Mouse (Mus musculus): ENCODE measurements at regions not wholly inside any gene's neighbourhood (a gene's known extent, or its start where the extent isn't known, plus 50 kb on each side); places are given as distances from the start of the nearest gene placed in this dataset.

GRCm38 (mm10) chr8:49631286-49631685, 787.5 kb upstream of the Tenm3 start:
- H3K36me3 ChIP-seq = no peaks in the 10 kb centered on the region
- no peaks in the 10 kb centered on the region for H3K9me3 ChIP-seq (replicated peaks)
- no peak for DNase-seq (ENCODE audit: low spot score)
- WGBS = 81% methylated on average over 6 of the region's 6 CpGs
- H3K4me1 ChIP-seq = no peaks in the 10 kb centered on the region
- no peak overlapping the region for H3K4me3 ChIP-seq
- no peak overlapping the region for H3K27ac ChIP-seq
- no peaks in the 10 kb centered on the region for H3K27me3 ChIP-seq (ENCODE audit: low read depth, poor library complexity, severe bottlenecking)

- Histone ChIP-seq H3K9me3 (replicated peaks) (no peaks in the 10 kb centered on the region), H3K4me1 (no peaks in the 10 kb centered on the region), H3K36me3 (no peaks in the 10 kb centered on the region), H3K27me3 (ENCODE audit: low read depth, poor library complexity, severe bottlenecking) (no peaks in the 10 kb centered on the region), H3K27ac (no peak overlapping the region), H3K4me3 (no peak overlapping the region)
- WGBS = 38% methylated on average over 10 of the region's 10 CpGs
- no peak for DNase-seq (ENCODE audit: low spot score)
These were observed 784.3 kb upstream of the Tenm3 start for GRCm38 (mm10) chr8:49627966-49628495.

DNA sequence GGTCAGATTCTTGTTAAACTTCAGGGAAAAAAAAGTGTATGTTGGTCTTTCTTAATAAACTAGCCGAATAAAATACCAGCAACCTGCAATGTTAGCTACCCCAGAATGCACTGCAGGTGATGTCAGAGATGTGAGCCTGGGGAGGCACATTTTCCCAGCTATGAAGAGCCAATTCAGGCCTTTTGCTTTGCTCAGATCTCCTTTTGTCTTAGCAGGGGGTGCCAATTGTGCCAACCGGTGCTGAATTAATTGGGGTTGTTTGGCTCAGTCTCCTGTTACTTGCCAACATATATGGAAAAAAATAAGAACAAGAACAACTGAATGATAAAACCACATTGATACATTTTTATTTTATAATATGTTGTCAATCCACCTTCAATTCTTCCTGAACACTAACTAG, 751.8 kb upstream of the Tenm3 start:
- DNase-seq (ENCODE audit: low spot score) = no peak
- Histone ChIP-seq H3K4me1 (no peaks in the 10 kb centered on the region), H3K4me3 (no peak overlapping the region), H3K27ac (no peak overlapping the region), H3K27me3 (ENCODE audit: low read depth, poor library complexity, severe bottlenecking) (no peaks in the 10 kb centered on the region), H3K9me3 (replicated peaks) (no peaks in the 10 kb centered on the region), H3K36me3 (no peaks in the 10 kb centered on the region)
- WGBS = 59% methylated on average over 2 of the region's 2 CpGs

DNA sequence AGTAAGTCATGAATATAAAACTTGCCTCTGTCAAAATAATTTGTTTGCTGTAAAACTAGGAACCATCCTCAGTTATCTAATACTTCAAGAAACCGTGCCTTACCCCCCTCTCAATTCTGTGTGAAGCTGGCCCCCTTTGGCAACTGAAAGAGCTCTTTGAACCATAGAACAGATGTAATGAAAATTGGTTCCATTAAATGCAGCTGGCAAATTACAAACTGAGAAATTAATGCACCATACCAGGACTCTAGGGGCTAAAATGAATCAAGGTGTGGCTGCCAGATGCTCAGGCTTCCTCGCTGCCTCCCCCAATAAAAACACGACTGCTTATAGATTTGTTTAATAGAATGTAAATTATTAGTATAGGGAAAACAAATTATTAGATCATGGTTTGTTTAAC, 723.7 kb upstream of the Tenm3 start:
- no peaks in the 10 kb centered on the region for H3K36me3 ChIP-seq
- peaks cover 8% of the 10 kb centered on the region; the same call in 1 of the 2 replicates for H3K4me1 ChIP-seq
- no peak for DNase-seq (ENCODE audit: low spot score)
- H3K27ac ChIP-seq = no peak overlapping the region
- WGBS = 50% methylated on average over 3 of the region's 3 CpGs
- H3K27me3 ChIP-seq (ENCODE audit: low read depth, poor library complexity, severe bottlenecking) = no peaks in the 10 kb centered on the region
- H3K9me3 ChIP-seq (replicated peaks) = no peaks in the 10 kb centered on the region
- H3K4me3 ChIP-seq = no peak overlapping the region

DNA sequence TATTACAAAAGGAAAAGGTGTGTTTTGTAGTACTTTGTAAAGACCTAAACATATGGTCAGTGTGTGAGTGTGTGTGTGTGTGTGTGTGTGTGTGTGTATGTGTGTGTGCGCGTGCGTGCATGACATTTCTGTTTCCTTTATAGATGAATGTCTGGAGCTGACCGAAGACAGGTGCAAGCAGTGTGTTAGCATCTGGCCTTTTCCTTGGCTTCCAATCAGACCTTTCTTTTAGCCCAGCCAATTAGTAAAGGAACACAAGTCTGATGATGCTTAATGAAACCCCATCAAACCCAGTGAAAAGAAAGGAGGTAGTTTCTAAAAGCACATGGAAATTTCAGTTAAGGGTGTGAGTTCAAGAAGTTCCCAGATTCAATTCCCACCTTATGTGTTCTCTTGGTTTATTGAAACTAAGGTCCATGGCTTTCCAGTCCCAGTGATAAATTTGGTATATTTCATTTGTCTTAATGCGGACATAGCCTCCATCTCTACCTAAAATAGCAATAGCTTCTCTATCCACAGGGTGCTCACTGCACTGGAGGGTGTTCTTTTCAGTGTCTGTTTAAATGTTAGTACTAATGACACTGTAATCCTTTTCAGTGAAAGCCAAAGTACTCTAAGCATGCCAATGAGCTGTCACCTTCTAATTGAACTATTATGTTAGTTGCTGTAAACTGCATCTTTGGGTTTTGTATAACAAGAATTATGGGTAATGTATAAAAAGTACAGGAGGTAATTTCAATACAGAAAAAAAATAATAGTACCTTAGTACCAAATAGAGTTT, 719.9 kb upstream of the Tenm3 start:
- no peak overlapping the region for H3K27ac ChIP-seq
- H3K4me3 ChIP-seq = no peak overlapping the region
- no peaks in the 10 kb centered on the region for H3K9me3 ChIP-seq (replicated peaks)
- H3K4me1 ChIP-seq = peaks cover 8% of the 10 kb centered on the region; the same call in 1 of the 2 replicates
- no peak for DNase-seq (ENCODE audit: low spot score)
- H3K27me3 ChIP-seq (ENCODE audit: low read depth, poor library complexity, severe bottlenecking) = no peaks in the 10 kb centered on the region
- 94% methylated on average over 5 of the region's 5 CpGs for WGBS
- no peaks in the 10 kb centered on the region for H3K36me3 ChIP-seq

DNA sequence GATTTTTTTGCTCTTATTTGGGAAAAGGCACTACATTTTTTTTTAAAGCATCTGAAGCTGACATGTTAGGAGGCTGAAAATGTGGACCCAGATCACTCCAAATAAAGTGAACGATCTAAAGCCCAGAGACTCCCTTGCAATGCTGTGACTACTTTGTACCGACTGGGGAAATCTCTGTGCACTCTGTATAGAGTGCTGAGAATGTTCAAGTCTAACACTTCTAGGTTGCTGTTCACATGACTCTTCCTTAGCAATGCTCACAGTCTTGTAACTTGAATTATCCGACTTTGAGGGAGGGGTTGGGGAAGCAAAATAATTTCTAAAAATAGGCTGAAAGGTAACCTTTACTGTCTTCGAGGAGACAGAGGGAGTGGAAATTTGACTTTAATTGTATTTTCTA, 719.2 kb upstream of the Tenm3 start:
- Histone ChIP-seq H3K9me3 (replicated peaks) (no peaks in the 10 kb centered on the region), H3K27me3 (ENCODE audit: low read depth, poor library complexity, severe bottlenecking) (no peaks in the 10 kb centered on the region), H3K4me1 (peaks cover 8% of the 10 kb centered on the region; the same call in 1 of the 2 replicates), H3K36me3 (no peaks in the 10 kb centered on the region), H3K27ac (no peak overlapping the region), H3K4me3 (no peak overlapping the region)
- WGBS = 91% methylated on average over 4 of the region's 4 CpGs
- no peak for DNase-seq (ENCODE audit: low spot score)

- DNase-seq (ENCODE audit: low spot score) = no peak
- Histone ChIP-seq H3K4me3 (no peak overlapping the region), H3K4me1 (no peaks in the 10 kb centered on the region), H3K36me3 (no peaks in the 10 kb centered on the region), H3K27ac (no peak overlapping the region), H3K9me3 (replicated peaks) (no peaks in the 10 kb centered on the region), H3K27me3 (ENCODE audit: low read depth, poor library complexity, severe bottlenecking) (no peaks in the 10 kb centered on the region)
- 88% methylated on average over 7 of the region's 7 CpGs for WGBS
These were observed 712.1 kb upstream of the Tenm3 start for GRCm38 (mm10) chr8:49555724-49556457.

- 93% methylated on average over 3 of the region's 3 CpGs for WGBS
- H3K27me3 ChIP-seq (ENCODE audit: low read depth, poor library complexity, severe bottlenecking) = no peaks in the 10 kb centered on the region
- no peak for DNase-seq (ENCODE audit: low spot score)
- peaks cover 5% of the 10 kb centered on the region for H3K4me1 ChIP-seq
- no peaks in the 10 kb centered on the region for H3K36me3 ChIP-seq
- H3K4me3 ChIP-seq = no peak overlapping the region
- H3K27ac ChIP-seq = no peak overlapping the region
- H3K9me3 ChIP-seq (replicated peaks) = no peaks in the 10 kb centered on the region
These were observed 709.4 kb upstream of the Tenm3 start for GRCm38 (mm10) chr8:49553175-49553574.

- Histone ChIP-seq H3K36me3 (no peaks in the 10 kb centered on the region), H3K9me3 (replicated peaks) (no peaks in the 10 kb centered on the region), H3K27ac (no peak overlapping the region), H3K4me3 (no peak overlapping the region), H3K27me3 (ENCODE audit: low read depth, poor library complexity, severe bottlenecking) (no peaks in the 10 kb centered on the region), H3K4me1 (peaks cover 13% of the 10 kb centered on the region)
- WGBS = 91% methylated on average over 4 of the region's 4 CpGs
- no peak for DNase-seq (ENCODE audit: low spot score)
These were observed 699.6 kb upstream of the Tenm3 start for GRCm38 (mm10) chr8:49543321-49543720.

- Histone ChIP-seq H3K4me3 (no peak overlapping the region), H3K27me3 (ENCODE audit: low read depth, poor library complexity, severe bottlenecking) (no peaks in the 10 kb centered on the region), H3K4me1 (no peaks in the 10 kb centered on the region), H3K36me3 (no peaks in the 10 kb centered on the region), H3K9me3 (replicated peaks) (no peaks in the 10 kb centered on the region), H3K27ac (no peak overlapping the region)
- DNase-seq (ENCODE audit: low spot score) = no peak
- 75% methylated on average over 5 of the region's 5 CpGs for WGBS
These were observed 697.6 kb upstream of the Tenm3 start for GRCm38 (mm10) chr8:49541337-49541736.

GRCm38 (mm10) chr8:49533412-49534351, 689.9 kb upstream of the Tenm3 start:
- DNase-seq (ENCODE audit: low spot score) = no peak
- 72% methylated on average over 5 of the region's 5 CpGs for WGBS
- Histone ChIP-seq H3K4me3 (no peak overlapping the region), H3K4me1 (peaks cover 7% of the 10 kb centered on the region), H3K27me3 (ENCODE audit: low read depth, poor library complexity, severe bottlenecking) (no peaks in the 10 kb centered on the region), H3K27ac (no peak overlapping the region), H3K36me3 (no peaks in the 10 kb centered on the region), H3K9me3 (replicated peaks) (no peaks in the 10 kb centered on the region)

- no peak overlapping the region for H3K27ac ChIP-seq
- no peak overlapping the region for H3K4me3 ChIP-seq
- H3K9me3 ChIP-seq (replicated peaks) = no peaks in the 10 kb centered on the region
- no peaks in the 10 kb centered on the region for H3K27me3 ChIP-seq (ENCODE audit: low read depth, poor library complexity, severe bottlenecking)
- peaks cover 7% of the 10 kb centered on the region for H3K4me1 ChIP-seq
- 79% methylated on average over 4 of the region's 4 CpGs for WGBS
- H3K36me3 ChIP-seq = no peaks in the 10 kb centered on the region
- DNase-seq (ENCODE audit: low spot score) = no peak
These were observed 685.5 kb upstream of the Tenm3 start for GRCm38 (mm10) chr8:49529294-49529693.

Measured in limb, embryonic 10.5 days (tissue).